Mouse (Mus musculus): Measurements from ENCODE around the gene Gm10837. TPM values are rescaled to one million over a fixed set of nuclear protein-coding genes. Genes with fewer than 3 reads are reported as not detected.

The Gm10837 gene
- polyA plus RNA-seq, 1 experiment from 2014 or later: not detected

GRCm38 (mm10) chr14:122466756-122467362 lies 23.5 kb upstream of the Gm10837 start:
- WGBS (ENCODE audit: insufficient replicate concordance): 56% methylated on average over 7 of the region's 7 CpGs
- Histone ChIP-seq H3K9me3 (replicated peaks) (no peaks in the 10 kb centered on the region), H3K27ac (no peak overlapping the region), H3K4me2 (no peak overlapping the region), H3K4me3 (no peak overlapping the region), H3K27me3 (replicated peaks) (peaks cover 100% of the 10 kb centered on the region), H3K9ac (no peak overlapping the region), H3K36me3 (no peaks in the 10 kb centered on the region), H3K4me1 (peaks cover 26% of the 10 kb centered on the region)
- ATAC-seq: no peak

- no peak for ATAC-seq
- H3K4me3 ChIP-seq: no peak overlapping the region
- 9% methylated on average over 23 of the region's 23 CpGs for WGBS (ENCODE audit: insufficient replicate concordance)
- H3K4me2 ChIP-seq: no peak overlapping the region
- peaks cover 100% of the 10 kb centered on the region for H3K27me3 ChIP-seq (replicated peaks)
- no peak overlapping the region for H3K27ac ChIP-seq
- peaks cover 25% of the 10 kb centered on the region for H3K4me1 ChIP-seq
- no peaks in the 10 kb centered on the region for H3K9me3 ChIP-seq (replicated peaks)
- no peak overlapping the region for H3K9ac ChIP-seq
- H3K36me3 ChIP-seq: no peaks in the 10 kb centered on the region
These were observed 22.2 kb upstream of the Gm10837 start for GRCm38 (mm10) chr14:122467926-122468841.

DNA sequence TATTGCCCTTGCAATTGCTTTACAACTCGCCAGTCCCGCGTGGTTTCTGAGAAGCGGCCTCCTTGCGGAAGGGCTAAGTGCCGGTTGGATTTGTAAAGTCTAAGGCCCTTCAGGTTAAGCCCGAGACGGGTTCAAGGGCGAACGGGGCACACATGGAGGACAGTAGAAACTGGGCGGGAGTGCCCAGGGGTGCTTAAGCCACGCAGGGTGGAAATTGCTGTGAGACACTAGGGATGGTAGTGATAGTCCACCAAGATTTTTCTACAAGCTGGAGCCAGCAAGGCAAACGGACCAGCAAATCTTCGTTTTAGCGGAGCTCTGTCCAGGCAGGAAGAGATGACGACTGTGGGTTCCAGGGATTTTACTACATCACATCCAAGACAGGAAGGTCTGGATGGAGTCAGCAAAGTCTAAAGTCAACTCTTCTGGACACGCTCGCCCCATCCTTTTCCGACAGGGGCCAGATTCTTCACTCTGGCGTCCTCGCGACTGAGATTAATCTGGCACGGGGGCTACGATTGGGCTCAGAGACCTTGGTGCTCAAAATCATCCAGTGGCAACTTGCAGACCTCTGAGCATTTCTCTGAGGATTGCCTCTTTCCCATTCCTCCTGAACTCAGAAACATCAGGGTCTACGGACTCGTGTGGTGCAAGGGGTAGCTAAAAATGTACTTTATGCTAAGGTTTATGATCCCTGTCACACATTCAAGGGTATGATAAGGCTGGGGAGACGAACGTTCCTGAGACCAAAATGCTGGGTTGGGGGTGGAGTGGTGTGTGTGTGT lies 21.2 kb upstream of the Gm10837 start:
- 3% methylated on average over 28 of the region's 28 CpGs for WGBS (ENCODE audit: insufficient replicate concordance)
- Histone ChIP-seq H3K4me2 (no peak overlapping the region), H3K9ac (no peak overlapping the region), H3K27ac (no peak overlapping the region), H3K9me3 (replicated peaks) (no peaks in the 10 kb centered on the region), H3K4me3 (no peak overlapping the region), H3K36me3 (no peaks in the 10 kb centered on the region), H3K4me1 (peaks cover 18% of the 10 kb centered on the region), H3K27me3 (replicated peaks) (peaks cover 100% of the 10 kb centered on the region)
- no peak for ATAC-seq

GRCm38 (mm10) chr14:122471449-122472085 lies 18.8 kb upstream of the Gm10837 start:
- H3K4me2 ChIP-seq: no peak overlapping the region
- H3K9ac ChIP-seq: no peak overlapping the region
- no peak overlapping the region for H3K4me3 ChIP-seq
- no peaks in the 10 kb centered on the region for H3K9me3 ChIP-seq (replicated peaks)
- H3K36me3 ChIP-seq: no peaks in the 10 kb centered on the region
- peaks cover 100% of the 10 kb centered on the region for H3K27me3 ChIP-seq (replicated peaks)
- 6% methylated on average over 31 of the region's 31 CpGs for WGBS (ENCODE audit: insufficient replicate concordance)
- ATAC-seq: no peak
- H3K4me1 ChIP-seq: peaks cover 20% of the 10 kb centered on the region
- no peak overlapping the region for H3K27ac ChIP-seq

- Histone ChIP-seq H3K4me1 (peaks cover 20% of the 10 kb centered on the region), H3K4me2 (no peak overlapping the region), H3K9ac (no peak overlapping the region), H3K27me3 (replicated peaks) (peaks cover 100% of the 10 kb centered on the region), H3K27ac (no peak overlapping the region), H3K4me3 (no peak overlapping the region), H3K9me3 (replicated peaks) (no peaks in the 10 kb centered on the region), H3K36me3 (no peaks in the 10 kb centered on the region)
- 2% methylated on average over 13 of the region's 13 CpGs for WGBS (ENCODE audit: insufficient replicate concordance)
- no peak for ATAC-seq
These were observed 18.2 kb upstream of the Gm10837 start for GRCm38 (mm10) chr14:122472161-122472560.

DNA sequence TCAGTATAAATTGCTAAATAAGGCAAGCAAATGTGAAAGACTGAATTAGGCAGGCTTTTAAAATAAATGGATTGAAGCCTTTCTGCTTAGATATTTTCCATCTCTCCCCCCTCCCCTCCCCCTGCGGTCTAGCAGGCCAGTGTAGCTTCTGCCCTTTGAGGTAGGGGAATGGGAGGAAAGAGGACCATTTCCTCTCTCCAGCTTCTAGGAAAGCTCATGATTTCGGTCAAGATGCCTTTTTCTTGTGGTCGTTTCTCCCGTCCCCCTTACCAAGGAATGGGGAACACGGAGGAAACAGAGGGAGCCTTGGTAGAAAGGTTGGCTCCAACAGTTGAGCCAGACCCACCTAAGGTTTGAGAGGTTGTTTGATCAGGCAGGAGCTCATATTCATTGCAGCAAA lies 17.7 kb upstream of the Gm10837 start:
- no peak overlapping the region for H3K4me2 ChIP-seq
- H3K36me3 ChIP-seq: no peaks in the 10 kb centered on the region
- WGBS (ENCODE audit: insufficient replicate concordance): under 1% methylated on average over 5 of the region's 5 CpGs
- H3K27me3 ChIP-seq (replicated peaks): peaks cover 100% of the 10 kb centered on the region
- H3K9me3 ChIP-seq (replicated peaks): no peaks in the 10 kb centered on the region
- peaks cover 20% of the 10 kb centered on the region for H3K4me1 ChIP-seq
- no peak overlapping the region for H3K9ac ChIP-seq
- no peak overlapping the region for H3K27ac ChIP-seq
- no peak overlapping the region for H3K4me3 ChIP-seq
- no peak for ATAC-seq

GRCm38 (mm10) chr14:122473211-122473751 lies 17.1 kb upstream of the Gm10837 start:
- H3K27ac ChIP-seq: no peak overlapping the region
- H3K4me3 ChIP-seq: no peak overlapping the region
- H3K36me3 ChIP-seq: no peaks in the 10 kb centered on the region
- peaks cover 100% of the 10 kb centered on the region for H3K27me3 ChIP-seq (replicated peaks)
- H3K9me3 ChIP-seq (replicated peaks): no peaks in the 10 kb centered on the region
- no peak overlapping the region for H3K9ac ChIP-seq
- H3K4me2 ChIP-seq: no peak overlapping the region
- no peak for ATAC-seq
- 1% methylated on average over 17 of the region's 17 CpGs for WGBS (ENCODE audit: insufficient replicate concordance)
- peaks cover 20% of the 10 kb centered on the region for H3K4me1 ChIP-seq

- H3K4me1 ChIP-seq: peaks cover 20% of the 10 kb centered on the region
- peak overlapping the region; percentile 36 for H3K4me3 ChIP-seq
- H3K9ac ChIP-seq: no peak overlapping the region
- peak; percentile 47 for ATAC-seq
- H3K27me3 ChIP-seq (replicated peaks): peaks cover 100% of the 10 kb centered on the region
- peak overlapping the region; percentile 63 for H3K4me2 ChIP-seq
- H3K9me3 ChIP-seq (replicated peaks): no peaks in the 10 kb centered on the region
- WGBS (ENCODE audit: insufficient replicate concordance): 2% methylated on average over 57 of the region's 57 CpGs
- H3K36me3 ChIP-seq: no peaks in the 10 kb centered on the region
- H3K27ac ChIP-seq: no peak overlapping the region
These were observed 16.1 kb upstream of the Gm10837 start for GRCm38 (mm10) chr14:122474041-122474890.

DNA sequence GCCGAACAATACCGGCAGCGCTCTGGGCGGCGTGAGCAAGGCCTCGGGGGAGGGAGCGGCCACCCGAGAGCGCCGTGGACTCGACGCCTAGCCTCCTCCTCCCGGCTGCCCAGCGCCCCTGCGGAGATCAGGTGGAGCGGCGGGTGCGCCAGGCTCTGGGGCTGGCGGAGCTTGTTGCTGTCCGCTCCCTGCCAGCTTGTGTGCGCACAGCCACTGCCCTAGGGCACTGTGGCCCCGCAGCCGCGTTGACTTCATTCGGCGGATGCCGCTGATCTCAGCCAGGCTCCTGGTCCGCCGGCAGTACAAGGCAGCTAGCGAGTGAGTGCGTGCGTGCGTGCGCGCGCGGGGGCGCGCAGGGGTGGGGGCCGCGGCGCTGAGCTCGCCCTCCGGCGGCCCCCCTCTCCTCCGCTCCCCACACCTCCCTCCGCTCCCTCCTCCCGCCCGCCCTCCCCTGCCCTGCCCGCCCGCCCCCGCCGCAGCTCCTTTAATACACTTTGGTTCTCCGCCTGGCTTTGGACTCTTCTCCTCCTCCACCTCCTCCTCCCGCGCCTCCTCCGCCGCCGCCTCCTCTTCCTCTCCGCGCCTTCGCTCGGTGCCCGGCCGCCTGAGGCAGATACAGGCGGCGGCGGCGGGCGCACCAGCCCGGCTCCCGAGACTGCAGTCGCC lies 15.4 kb upstream of the Gm10837 start, which contains the start of gene Zic2:
Gene Zic2, plus strand, starts transcription at position 545 of the 666 bp plus-strand sequence.
- Histone ChIP-seq H3K4me2 (peak within 1 kb of the TSS; percentile 63), H3K27me3 (replicated peaks) (peaks cover 100% of the 10 kb centered on the region), H3K27ac (no peak within 1 kb of the TSS), H3K4me3 (peak within 1 kb of the TSS; percentile 36), H3K36me3 (no peaks in the 10 kb centered on the region), H3K9me3 (replicated peaks) (no peaks in the 10 kb centered on the region), H3K9ac (no peak within 1 kb of the TSS), H3K4me1 (peaks cover 20% of the 10 kb centered on the region)
- ATAC-seq: no peak
- WGBS (ENCODE audit: insufficient replicate concordance): under 1% methylated on average over 51 of the region's 73 CpGs

- Histone ChIP-seq H3K4me1 (peaks cover 20% of the 10 kb centered on the region), H3K36me3 (no peaks in the 10 kb centered on the region), H3K4me3 (peak overlapping the region; percentile 36), H3K9me3 (replicated peaks) (no peaks in the 10 kb centered on the region), H3K27me3 (replicated peaks) (peaks cover 100% of the 10 kb centered on the region), H3K27ac (no peak overlapping the region), H3K9ac (no peak overlapping the region), H3K4me2 (peak overlapping the region; percentile 63)
- 1% methylated on average over 64 of the region's 65 CpGs for WGBS (ENCODE audit: insufficient replicate concordance)
- ATAC-seq: no peak
These were observed 14.8 kb upstream of the Gm10837 start for GRCm38 (mm10) chr14:122475557-122476040.
